Mouse (Mus musculus): ENCODE measurements around the gene Sult2a8. TPM values are rescaled to one million over a fixed set of nuclear protein-coding genes. Genes with fewer than 3 reads are reported as not detected.
"Not testable (repeated sequence)": the region's sequence is repeated elsewhere in the genome, so short reads cannot be mapped to it uniquely, and the experiment has no call there.

Gene Sult2a8
- polyA plus RNA-seq (2011; ENCODE audit: insufficient read depth, insufficient read length, low replicate concordance, missing spikeins) = 1.4 and 2.4 TPM in 2 replicates

GRCm38 (mm10) chr7:14446534-14446933 is at the start of gene Sult2a8:
Sult2a8 (minus strand) TSS chr7:14446769.
- Histone ChIP-seq H3K4me3 (replicated peaks; ENCODE audit: control insufficient read depth, low read depth, low read length) (no peak within 1 kb of the TSS), H3K4me1 (ENCODE audit: control insufficient read depth, insufficient read depth, low read length) (no peaks in the 10 kb centered on the region), H3K27ac (ENCODE audit: control insufficient read depth, insufficient read depth, low read depth, low read length, poor library complexity) (no peak within 1 kb of the TSS)
- TF ChIP-seq CTCF (IDR thresholded peaks at IDR 0.05; ENCODE audit: control insufficient read depth, insufficient read depth, low read length) (no peak), POLR2A (IDR thresholded peaks at IDR 0.05; ENCODE audit: borderline replicate concordance, control insufficient read depth, low read depth, low read length) (no peak)
- 57% methylated on average over 3 of the region's 3 CpGs for WGBS

- 83% methylated on average over 4 of the region's 4 CpGs for WGBS
- no peak within 1 kb of the TSS for H3K4me3 ChIP-seq (replicated peaks; ENCODE audit: control insufficient read depth, low read depth, low read length)
- H3K27ac ChIP-seq (ENCODE audit: control insufficient read depth, insufficient read depth, low read depth, low read length, poor library complexity) = no peak within 1 kb of the TSS
- no peaks in the 10 kb centered on the region for H3K4me1 ChIP-seq (ENCODE audit: control insufficient read depth, insufficient read depth, low read length)
- TF ChIP-seq POLR2A (IDR thresholded peaks at IDR 0.05; ENCODE audit: borderline replicate concordance, control insufficient read depth, low read depth, low read length) (no peak), CTCF (IDR thresholded peaks at IDR 0.05; ENCODE audit: control insufficient read depth, insufficient read depth, low read length) (no peak)
Measured at GRCm38 (mm10) chr7:14494130-14494529, 47.6 kb upstream of the Sult2a8 start, which contains the start of gene Sult2a7. Sult2a7 (minus strand) TSS chr7:14494230.

GRCm38 (mm10) chr7:14492886-14493285 is 46.3 kb upstream of the Sult2a8 start:
- H3K27ac ChIP-seq (ENCODE audit: control insufficient read depth, insufficient read depth, low read depth, low read length, poor library complexity) = no peak overlapping the region
- H3K4me1 ChIP-seq (ENCODE audit: control insufficient read depth, insufficient read depth, low read length) = no peaks in the 10 kb centered on the region
- TF ChIP-seq CTCF (IDR thresholded peaks at IDR 0.05; ENCODE audit: control insufficient read depth, insufficient read depth, low read length) (no peak), POLR2A (IDR thresholded peaks at IDR 0.05; ENCODE audit: borderline replicate concordance, control insufficient read depth, low read depth, low read length) (no peak)
- 58% methylated on average over 3 of the region's 3 CpGs for WGBS
- H3K4me3 ChIP-seq (replicated peaks; ENCODE audit: control insufficient read depth, low read depth, low read length) = no peak overlapping the region

GRCm38 (mm10) chr7:14439581-14439980 is 7.0 kb downstream of the Sult2a8 start:
- TF ChIP-seq CTCF (IDR thresholded peaks at IDR 0.05; ENCODE audit: control insufficient read depth, insufficient read depth, low read length) (no peak), POLR2A (IDR thresholded peaks at IDR 0.05; ENCODE audit: borderline replicate concordance, control insufficient read depth, low read depth, low read length) (no peak)
- Histone ChIP-seq H3K4me1 (ENCODE audit: control insufficient read depth, insufficient read depth, low read length) (no peaks in the 10 kb centered on the region), H3K4me3 (replicated peaks; ENCODE audit: control insufficient read depth, low read depth, low read length) (no peak overlapping the region), H3K27ac (ENCODE audit: control insufficient read depth, insufficient read depth, low read depth, low read length, poor library complexity) (no peak overlapping the region)

GRCm38 (mm10) chr7:14438484-14438883 is 8.1 kb downstream of the Sult2a8 start:
- TF ChIP-seq POLR2A (IDR thresholded peaks at IDR 0.05; ENCODE audit: borderline replicate concordance, control insufficient read depth, low read depth, low read length) = no peak
- TF ChIP-seq CTCF (IDR thresholded peaks at IDR 0.05; ENCODE audit: control insufficient read depth, insufficient read depth, low read length) = no peak
- H3K4me3 ChIP-seq (replicated peaks; ENCODE audit: control insufficient read depth, low read depth, low read length) = no peak overlapping the region
- H3K27ac ChIP-seq (ENCODE audit: control insufficient read depth, insufficient read depth, low read depth, low read length, poor library complexity) = no peak overlapping the region
- H3K4me1 ChIP-seq (ENCODE audit: control insufficient read depth, insufficient read depth, low read length) = no peaks in the 10 kb centered on the region
- 62% methylated on average over 1 of the region's 1 CpGs for WGBS

GRCm38 (mm10) chr7:14438029-14438428 is 8.5 kb downstream of the Sult2a8 start:
- Histone ChIP-seq H3K4me1 (ENCODE audit: control insufficient read depth, insufficient read depth, low read length) (no peaks in the 10 kb centered on the region), H3K4me3 (replicated peaks; ENCODE audit: control insufficient read depth, low read depth, low read length) (no peak overlapping the region), H3K27ac (ENCODE audit: control insufficient read depth, insufficient read depth, low read depth, low read length, poor library complexity) (no peak overlapping the region)
- WGBS = 68% methylated on average over 2 of the region's 2 CpGs
- TF ChIP-seq POLR2A (IDR thresholded peaks at IDR 0.05; ENCODE audit: borderline replicate concordance, control insufficient read depth, low read depth, low read length) = no peak
- TF ChIP-seq CTCF (IDR thresholded peaks at IDR 0.05; ENCODE audit: control insufficient read depth, insufficient read depth, low read length) = no peak

GRCm38 (mm10) chr7:14399363-14399762 is 47.2 kb downstream of the Sult2a8 start:
- H3K27ac ChIP-seq (ENCODE audit: control insufficient read depth, insufficient read depth, low read depth, low read length, poor library complexity); H3K4me3 ChIP-seq (replicated peaks; ENCODE audit: control insufficient read depth, low read depth, low read length); H3K4me1 ChIP-seq (ENCODE audit: control insufficient read depth, insufficient read depth, low read length): not testable (repeated sequence)

- H3K27ac ChIP-seq (ENCODE audit: control insufficient read depth, insufficient read depth, low read depth, low read length, poor library complexity) = no peak overlapping the region
- TF ChIP-seq POLR2A (IDR thresholded peaks at IDR 0.05; ENCODE audit: borderline replicate concordance, control insufficient read depth, low read depth, low read length) (no peak), CTCF (IDR thresholded peaks at IDR 0.05; ENCODE audit: control insufficient read depth, insufficient read depth, low read length) (no peak)
- no peaks in the 10 kb centered on the region for H3K4me1 ChIP-seq (ENCODE audit: control insufficient read depth, insufficient read depth, low read length)
- no peak overlapping the region for H3K4me3 ChIP-seq (replicated peaks; ENCODE audit: control insufficient read depth, low read depth, low read length)
Measured at GRCm38 (mm10) chr7:14396462-14396861, 50.1 kb downstream of the Sult2a8 start.

Other genes with a start within 250 kb of the Sult2a8 start
- gene Sult2a6, start 191.9 kb downstream of the Sult2a8 start, polyA plus RNA-seq (2011; ENCODE audit: insufficient read depth, insufficient read length, low replicate concordance, missing spikeins) = not detected in 2 replicates
- not detected in 2 replicates for gene Obox8, start 113.2 kb downstream of the Sult2a8 start, polyA plus RNA-seq (2011; ENCODE audit: insufficient read depth, insufficient read length, low replicate concordance, missing spikeins)
- gene Sult2a7, start 47.5 kb upstream of the Sult2a8 start, polyA plus RNA-seq (2011; ENCODE audit: insufficient read depth, insufficient read length, low replicate concordance, missing spikeins) = not detected in 2 replicates
- gene Vmn1r90, start 116.7 kb upstream of the Sult2a8 start, polyA plus RNA-seq (2011; ENCODE audit: insufficient read depth, insufficient read length, low replicate concordance, missing spikeins) = not detected in 2 replicates
- gene Obox7, start 212.7 kb upstream of the Sult2a8 start, polyA plus RNA-seq (2011; ENCODE audit: insufficient read depth, insufficient read length, low replicate concordance, missing spikeins) = not detected in 2 replicates